Mouse (Mus musculus) left cerebral cortex, adult 18-20 months (tissue): ENCODE measurements around the gene Zfp981. TPM values are rescaled to one million over a fixed set of nuclear protein-coding genes. Genes with fewer than 3 reads are reported as not detected.
"Not testable (repeated sequence)": the region's sequence is repeated elsewhere in the genome, so short reads cannot be mapped to it uniquely, and the experiment has no call there.

Experiments
- DNase-seq, 2 experiments: peaks; one replicate each; pipeline ENCODE4 v3.0.0; 2021 to 2022; ENCODE audit warnings: low spot score in 2 of 2, mixed read lengths in 1 of 2
- total RNA-seq, 2 experiments: library from RNA; stranded (reverse); gene quantifications; 2 replicates each; pipeline ENCODE4 v1.2.3; 2021

Gene Zfp981
- total RNA-seq, 2 experiments from 2014 or later = 0.12 to 0.23 TPM

DNA sequence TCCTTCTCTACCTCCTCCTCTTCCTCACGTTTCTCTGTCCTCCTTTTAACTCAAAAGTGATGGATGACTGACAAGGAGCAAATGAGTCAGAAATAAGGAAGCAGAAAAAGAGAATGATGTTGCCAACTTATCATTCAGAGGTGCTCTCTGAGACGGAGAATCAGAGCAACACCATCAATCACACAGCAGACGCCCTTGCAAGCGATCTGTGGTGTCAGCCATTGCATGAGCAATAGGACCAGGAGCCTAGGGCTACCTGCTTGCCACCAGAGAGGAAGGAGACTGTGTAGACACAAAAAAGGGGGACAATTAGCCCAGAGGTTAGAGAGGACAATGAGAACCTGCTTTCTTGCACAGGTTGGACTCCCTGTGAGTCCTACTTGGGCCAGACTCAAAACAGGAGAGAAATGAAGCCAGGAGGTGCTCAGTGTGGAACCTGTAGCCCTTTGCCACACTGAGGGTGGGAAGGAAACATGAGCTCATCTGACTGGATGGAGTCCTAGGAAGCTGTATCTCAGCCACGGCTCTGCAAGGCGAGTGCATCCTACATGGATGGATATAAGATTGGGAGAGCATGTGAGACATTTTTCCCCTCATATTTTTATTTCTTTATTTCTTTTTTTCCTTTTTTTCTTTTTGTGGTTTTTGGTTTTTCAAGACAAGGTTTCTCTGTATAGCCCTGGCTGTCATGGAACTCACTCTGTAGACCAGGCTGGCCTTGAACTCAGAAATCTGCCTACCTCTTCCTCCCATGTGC is 16.5 kb upstream of the Zfp981 start:
- not testable (repeated sequence) for DNase-seq

DNA sequence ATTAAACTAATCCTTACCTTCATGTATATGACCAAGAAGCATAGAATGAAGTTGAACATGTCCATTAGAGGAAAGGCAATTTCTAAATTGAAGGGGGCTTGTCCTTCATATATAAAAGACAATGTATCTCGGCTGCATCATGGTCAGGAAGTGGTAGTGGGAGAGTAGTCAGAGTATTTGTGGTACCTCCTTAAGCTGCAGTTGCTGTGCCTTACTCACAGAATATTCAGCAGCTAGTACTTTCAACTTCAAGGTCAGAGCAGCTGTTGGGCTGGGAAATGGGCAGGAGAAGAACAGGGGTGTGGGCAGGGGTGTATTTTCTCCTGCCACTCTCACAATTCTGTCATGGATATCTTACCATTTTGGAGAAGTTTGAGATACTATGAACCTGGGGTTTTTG is 15.1 kb upstream of the Zfp981 start:
- DNase-seq = not testable (repeated sequence)

DNA sequence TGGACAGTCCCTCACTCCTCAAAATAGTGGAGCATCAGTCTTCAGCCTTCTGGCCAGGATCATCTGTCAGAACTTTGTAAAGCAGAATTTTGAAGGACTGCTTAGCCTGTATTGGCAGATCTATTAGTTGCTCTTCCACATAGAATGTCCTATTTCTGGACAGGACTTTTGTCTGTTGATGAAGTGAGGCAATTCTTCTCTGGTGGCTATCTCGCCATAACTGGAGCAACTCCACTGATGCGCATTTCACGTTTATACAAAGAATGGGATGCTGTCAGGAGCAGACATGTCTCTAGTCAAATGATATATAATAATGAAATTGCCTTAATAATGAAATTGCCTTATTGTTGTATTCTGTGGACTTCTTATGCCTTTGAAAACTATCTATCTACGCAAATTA is 12.6 kb upstream of the Zfp981 start:
- not testable (repeated sequence) for DNase-seq

DNA sequence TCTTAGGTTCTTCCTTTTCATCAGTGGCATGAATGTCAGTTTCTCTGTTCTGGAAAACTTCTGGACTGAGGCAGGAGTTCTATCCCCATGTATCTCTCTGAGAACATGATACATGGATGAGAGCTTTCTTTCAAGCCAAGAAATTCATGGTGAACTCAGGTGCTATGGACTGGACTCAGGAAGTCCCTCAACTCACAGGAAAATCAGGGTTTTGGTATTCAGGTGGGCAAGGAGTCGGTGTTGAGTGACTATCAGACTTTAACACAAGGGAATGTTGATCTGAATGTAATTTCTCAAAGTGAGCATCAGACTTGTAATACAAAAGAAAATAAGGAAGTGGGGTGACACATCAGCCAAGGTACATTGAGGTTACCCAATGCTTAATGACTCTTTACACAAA is 9.8 kb upstream of the Zfp981 start:
- not testable (repeated sequence) for DNase-seq

DNA sequence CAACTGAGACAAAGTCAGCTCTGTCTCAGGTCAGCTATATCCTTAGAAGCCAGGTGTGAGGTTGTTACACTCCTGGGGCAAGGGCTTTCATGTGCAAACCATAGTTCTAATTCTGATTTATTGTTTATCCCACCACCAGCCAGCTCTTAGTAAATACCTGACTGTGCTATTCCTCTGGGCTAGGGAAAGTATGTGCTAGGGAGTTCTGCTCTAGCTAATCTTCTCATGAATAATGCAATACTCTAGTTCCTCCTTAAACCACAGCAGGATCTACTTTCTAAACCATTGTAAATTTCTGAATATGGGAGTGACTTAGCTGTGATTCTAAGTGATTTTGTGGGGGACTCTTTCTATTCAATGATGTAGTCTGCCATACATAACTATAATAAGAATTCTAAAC is 9.4 kb upstream of the Zfp981 start:
- no peak for DNase-seq

DNA sequence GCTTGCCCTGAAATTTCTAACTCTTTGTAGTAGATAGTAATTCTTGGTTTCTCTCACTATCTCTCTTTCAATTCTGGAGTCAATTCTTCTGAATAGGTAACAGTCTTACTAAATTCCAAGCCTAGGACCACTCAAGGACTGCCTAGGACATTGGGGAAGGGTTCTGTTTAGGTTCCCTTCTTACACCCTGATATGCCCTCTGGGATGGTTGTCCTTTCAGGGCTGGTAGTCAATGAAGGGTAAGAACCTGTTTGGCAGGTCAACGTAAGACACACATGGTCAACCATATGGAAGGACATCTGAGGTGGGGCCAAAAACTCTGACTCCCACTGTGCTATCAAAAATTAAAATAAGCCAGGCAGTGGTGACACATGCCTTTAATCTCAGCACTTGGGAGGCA is 9.0 kb upstream of the Zfp981 start:
- DNase-seq = no peak

DNA sequence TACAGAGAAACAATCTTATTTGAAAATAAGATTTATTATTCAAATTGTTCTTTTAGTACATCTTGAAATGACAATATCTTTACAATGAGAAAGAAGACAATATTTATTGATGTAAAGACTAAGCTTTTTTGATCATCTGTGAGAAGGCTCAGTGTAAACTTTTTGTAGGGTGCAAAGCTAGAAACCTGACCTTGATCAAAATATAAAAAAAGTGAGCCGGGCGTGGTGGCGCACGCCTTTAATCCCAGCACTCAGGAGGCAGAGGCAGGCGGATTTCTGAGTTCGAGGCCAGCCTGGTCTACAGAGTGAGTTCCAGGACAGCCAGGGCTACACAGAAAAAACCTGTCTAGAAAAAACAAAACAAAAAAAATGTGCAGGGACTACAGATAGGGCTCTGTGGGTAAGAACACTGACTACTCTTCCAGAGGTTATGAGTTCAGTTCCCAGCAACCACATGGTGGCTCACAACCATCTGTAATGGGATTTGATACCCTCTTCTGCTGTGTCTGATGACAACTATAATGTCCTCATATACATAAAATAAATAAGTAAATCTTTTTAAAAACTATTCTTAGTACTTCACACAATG is 8.4 kb upstream of the Zfp981 start:
- not testable (repeated sequence) for DNase-seq

DNA sequence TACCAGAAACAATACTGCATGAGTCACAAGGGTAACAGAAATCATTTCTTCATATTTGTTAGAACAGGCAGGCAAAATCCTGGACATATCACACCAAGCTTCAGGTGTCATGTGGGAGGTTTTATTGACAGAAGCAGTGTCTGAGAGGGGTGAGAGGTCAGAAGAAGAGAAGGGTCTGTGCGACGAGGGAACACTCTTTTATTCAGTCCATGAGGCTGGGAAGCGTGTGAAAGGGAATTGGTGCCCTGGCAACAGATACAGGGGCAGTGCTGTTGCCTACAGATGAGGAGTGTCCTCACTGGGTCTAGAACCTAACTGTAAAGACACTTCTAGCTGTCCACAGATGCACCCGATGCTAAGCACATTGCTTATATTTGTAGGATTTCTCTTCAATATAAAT is 6.8 kb upstream of the Zfp981 start:
- DNase-seq = no peak

DNA sequence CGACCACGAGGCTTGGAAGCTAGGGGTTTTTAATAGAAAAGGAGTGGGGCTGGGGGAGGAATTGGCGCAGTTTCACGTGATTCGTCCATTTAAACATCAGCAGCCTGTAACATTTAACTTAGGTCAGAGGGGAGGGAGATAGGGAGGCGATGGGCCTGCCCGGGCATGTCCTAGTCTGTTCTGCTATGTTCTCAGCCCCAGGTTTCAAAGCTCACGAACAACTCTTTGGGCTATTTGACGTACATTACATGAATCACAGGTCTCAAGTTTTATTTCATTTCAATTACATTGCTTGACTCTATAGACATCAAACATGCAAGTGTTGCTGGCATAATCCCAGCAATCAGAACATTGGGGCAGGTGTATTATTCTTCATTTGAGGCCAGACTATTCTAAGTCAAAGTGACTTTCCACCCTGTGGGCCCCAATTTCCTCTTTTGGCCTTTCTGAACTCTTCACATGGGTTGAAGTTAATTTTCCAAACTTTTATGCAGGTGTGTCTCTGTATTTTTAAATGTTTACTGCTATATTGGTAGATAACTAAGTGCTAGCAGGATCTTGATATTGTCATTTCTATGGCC is 4.0 kb upstream of the Zfp981 start:
- not testable (repeated sequence) for DNase-seq

DNA sequence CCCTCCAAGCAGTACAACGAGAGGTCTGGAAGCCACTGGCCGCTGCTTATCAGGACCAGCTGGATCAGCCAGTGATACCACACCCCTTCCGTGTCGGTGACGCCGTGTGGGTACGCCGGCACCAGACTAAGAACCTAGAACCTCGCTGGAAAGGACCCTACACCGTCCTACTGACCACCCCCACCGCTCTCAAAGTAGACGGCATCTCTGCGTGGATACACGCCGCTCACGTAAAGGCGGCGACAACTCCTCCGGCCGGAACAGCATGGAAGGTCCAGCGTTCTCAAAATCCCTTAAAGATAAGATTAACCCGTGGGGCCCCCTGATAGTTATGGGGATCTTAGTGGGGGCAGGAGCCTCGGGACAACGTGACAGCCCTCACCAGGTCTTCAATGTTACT is 7.2 kb downstream of the Zfp981 start:
- DNase-seq = not testable (repeated sequence)

DNA sequence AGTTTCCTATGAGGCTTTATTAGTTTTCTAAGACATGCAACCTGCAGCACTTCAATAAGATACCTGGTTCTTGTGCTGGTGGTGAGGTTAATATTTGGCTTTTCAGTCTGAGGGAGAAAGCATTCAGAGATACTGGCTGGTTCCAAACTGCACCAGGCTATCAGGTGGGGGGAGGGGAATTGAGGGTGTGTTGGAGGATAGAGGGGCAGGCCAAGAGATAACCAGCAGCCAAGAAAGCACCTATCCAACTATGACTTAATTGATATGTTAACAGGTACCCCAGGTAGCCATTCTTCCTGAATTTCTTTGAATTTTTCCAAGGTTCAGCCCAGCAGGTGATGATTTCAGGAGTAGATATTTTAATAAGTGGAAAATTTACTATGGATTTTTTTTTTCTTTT is 10.0 kb downstream of the Zfp981 start:
- DNase-seq = not testable (repeated sequence)

DNA sequence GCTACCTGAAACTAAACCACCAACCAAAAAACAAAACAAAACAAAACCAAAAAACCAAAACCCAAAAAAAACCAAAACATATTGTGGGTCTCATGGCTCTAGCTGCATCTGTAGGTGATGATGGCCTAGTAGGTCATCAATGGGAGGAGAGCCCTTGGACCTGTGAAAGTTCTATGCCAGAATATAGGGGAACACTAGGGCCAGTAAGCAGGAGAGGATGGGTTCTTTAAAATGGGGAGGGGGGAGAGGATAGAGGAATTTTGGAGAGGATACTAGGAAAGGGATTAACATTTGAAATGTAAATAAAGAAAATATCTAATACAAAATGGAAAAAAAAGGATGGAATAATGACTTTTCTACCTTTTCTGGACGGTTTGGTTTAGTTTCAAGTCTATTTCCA is 14.6 kb downstream of the Zfp981 start:
- DNase-seq = no peak

DNA sequence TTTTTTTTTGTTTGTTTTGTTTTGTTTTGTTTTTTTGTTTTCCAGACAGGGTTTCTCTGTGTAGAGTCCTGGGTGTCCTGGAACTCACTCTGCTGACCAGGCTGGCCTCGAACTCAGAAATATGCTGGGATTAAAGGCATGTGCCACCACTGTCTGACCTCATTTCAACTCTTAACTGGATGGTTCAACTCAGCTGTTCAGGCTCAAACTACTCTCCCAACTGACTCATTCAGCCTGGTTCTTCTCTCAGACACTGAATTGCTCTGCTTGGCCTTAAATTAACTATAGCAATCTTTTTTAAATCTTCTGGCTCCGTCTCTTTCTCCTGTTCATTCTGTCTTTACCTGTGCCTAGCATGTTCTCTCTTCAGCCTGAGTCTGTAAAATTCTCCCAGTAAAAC is 15.3 kb downstream of the Zfp981 start:
- DNase-seq = not testable (repeated sequence)

DNA sequence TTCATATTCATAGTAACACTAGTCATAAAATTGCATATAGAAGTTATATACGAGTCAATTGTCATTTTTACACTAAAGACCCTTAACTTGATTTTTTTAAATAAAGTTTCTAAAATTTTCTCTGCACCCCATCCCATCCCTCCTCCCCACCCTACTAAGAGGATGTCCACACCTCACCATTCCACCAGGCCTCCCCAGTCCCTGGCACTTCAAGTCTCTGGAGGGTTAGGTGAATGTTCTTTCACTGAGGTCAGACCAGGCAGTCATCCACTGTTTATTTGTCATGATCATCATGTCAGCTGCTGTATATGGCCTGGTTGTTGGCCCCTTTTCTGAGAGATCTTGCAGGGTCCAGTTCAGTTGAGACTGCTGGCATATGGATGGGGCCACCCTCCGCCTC is 18.9 kb downstream of the Zfp981 start:
- no peak for DNase-seq

DNA sequence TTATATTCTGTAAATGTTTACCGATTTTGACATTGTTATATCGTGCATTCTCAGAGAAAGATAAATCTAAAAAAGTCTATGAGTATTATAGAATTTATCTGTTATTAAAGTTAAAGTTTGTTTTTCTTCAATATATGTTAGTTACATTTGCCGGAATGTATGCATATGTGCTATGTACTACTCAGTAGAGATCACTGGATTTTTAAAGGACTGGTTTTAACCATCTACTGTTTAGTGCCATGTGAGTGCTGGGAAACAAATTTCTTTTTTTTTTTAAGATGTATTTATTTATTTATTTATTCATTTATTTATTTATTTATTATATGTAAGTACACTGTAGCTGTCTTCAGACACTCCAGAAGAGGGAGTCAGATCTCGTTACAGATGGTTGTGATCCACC is 32.7 kb downstream of the Zfp981 start:
- no peak for DNase-seq

DNA sequence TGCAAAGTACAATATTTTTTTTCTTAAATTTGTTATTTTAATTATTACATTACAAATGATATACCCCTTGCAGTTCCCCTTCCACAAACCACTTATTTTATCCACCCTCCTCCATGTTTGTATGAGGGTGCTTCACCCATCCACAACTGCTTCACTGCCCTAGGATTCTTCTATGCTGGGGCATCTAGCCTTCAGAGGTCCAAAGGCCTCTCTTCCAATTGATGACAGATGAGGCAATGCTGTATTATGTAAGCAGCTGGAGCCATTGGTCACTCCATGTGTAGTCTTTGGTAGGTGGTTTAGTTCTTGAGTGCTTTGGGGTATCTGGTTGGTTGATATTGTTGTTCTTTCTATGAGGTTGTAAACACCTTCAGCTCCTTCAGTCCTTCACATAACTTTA is 34.1 kb downstream of the Zfp981 start:
- DNase-seq = no peak

DNA sequence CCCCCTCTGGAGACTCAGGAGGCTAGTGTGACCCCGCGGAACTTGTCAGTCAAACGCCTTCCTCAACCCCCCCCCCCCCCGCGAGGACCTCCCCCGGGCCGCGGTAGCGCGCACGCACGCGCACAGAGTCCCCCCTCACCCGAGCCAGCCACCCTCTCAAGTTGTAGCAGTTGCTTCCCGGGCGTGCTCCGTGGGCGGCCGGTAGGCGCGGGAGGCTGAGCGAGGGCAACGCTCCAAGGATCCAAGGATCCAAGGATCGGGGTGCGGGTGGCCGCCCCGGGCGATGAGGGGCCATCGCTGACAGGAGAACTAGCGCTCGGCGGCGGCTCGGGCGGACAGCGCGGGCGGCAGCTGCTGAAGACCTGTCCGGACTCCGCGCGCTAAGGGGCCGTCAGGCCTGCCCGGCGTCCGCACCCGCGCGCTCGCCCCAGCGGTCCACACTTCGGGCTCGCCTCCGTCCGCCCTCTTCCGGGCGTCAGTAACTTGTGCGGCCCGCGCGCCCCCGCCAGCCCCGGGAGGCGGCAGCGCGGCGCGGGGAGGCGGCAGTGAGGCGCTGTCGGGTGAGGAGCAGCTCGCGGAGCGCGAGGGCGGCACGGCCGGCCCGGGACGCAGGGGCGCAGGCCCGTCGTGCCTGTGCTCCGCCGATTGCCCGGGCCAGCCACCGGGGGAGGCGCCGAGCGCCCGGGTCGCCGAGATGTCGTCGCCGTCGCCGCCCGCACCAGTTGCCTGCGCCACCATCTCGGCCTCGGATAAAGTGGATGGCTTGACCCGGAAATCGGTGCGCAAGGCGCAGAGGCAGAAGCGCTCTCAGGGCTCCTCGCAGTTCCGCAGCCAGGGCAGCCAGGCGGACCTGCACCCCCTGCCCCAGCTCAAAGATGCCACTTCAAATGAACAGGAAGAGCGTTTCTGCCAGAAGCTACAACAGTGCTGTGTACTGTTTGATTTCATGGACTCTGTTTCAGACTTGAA is 78.4 kb downstream of the Zfp981 start:
- DNase-seq = not testable (repeated sequence)
